Mouse (Mus musculus) kidney, adult 10 weeks (tissue): Measurements from ENCODE around the gene Olfr1381. TPM values are rescaled to one million over a fixed set of nuclear protein-coding genes. Genes with fewer than 3 reads are reported as not detected.

ENCODE experiments used
- polyA plus RNA-seq: library from polyadenylated mRNA; stranded (reverse); fragments of 350-450 nt; fragmentation: Illumina TruSeq; extraction: RNeasy Lipid Tissue Mini Kit (QIAGEN cat#74804); gene quantifications from one replicate; pipeline ENCODE4 v1.2.3, GENCODE M21; 2014; ENCODE audit warnings: low read depth, low replicate concordance

The Olfr1381 gene
- polyA plus RNA-seq: not detected

GRCm38 (mm10) chr11:49543149-49543548 lies at the start of gene Olfr1381:
Gene Olfr1381 (plus strand): TSS chr11:49543449.

DNA sequence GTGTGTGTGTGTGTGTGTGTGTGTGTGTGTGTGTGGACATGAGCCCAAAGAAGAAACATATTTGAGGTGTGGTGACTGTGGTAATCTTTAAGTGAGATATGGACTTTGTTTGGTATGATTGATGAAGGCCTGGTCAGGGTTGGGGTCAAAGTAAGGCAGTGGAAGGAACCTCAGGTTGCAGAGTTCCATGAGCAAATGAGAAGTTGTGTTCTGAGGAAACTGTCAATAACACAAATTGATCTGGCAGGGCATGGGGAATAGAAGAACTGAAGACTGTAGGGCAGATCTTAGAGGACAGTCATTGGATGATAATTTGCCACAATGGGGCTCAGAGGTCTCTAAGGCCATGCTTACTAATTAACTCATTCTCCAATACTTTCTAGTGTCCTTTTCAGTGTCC lies 23.9 kb upstream of the Olfr1381 start, which contains the start of gene Olfr1383:
Olfr1383 (plus strand) TSS at position 301 of the 400 bp plus-strand sequence.

GRCm38 (mm10) chr11:49527947-49528346 lies 15.3 kb upstream of the Olfr1381 start, which contains the start of gene Olfr1382:
Gene Olfr1382 (plus strand): TSS chr11:49528247.

DNA sequence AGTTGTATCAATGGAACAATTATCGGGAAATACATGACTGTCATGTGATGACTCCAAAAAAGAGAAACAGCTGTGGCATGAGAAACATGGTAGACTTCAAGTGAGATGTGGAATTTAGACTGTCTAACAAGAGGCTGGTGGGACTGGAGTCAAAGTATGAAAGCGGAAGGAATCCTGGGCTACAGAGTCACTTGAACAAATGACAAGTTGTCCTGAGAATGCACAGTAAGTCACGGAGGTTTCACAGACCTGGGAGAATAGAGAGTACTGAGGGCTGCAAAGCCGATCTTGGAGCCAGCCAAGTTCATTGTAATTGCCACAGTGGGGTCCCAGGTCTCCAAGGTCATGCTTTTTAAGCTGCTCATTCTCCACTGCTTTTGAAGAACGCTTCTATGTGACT lies 13.3 kb downstream of the Olfr1381 start, which contains the start of gene Olfr1380:
Olfr1380 (plus strand) TSS at position 301 of the 400 bp plus-strand sequence.

Other genes with a start within 250 kb of the Olfr1381 start
- not detected for gene Olfr10, start 238.7 kb upstream of the Olfr1381 start, polyA plus RNA-seq
- gene Olfr1391, start 220.7 kb upstream of the Olfr1381 start, polyA plus RNA-seq: not detected
- not detected for gene Olfr1390, start 208.3 kb upstream of the Olfr1381 start, polyA plus RNA-seq
- not detected for gene Olfr1389, start 120.4 kb upstream of the Olfr1381 start, polyA plus RNA-seq
- gene Olfr1388, start 106.8 kb upstream of the Olfr1381 start, polyA plus RNA-seq: not detected
- gene Olfr1387, start 88.1 kb upstream of the Olfr1381 start, polyA plus RNA-seq: not detected
- not detected for gene Olfr1386, start 78.4 kb upstream of the Olfr1381 start, polyA plus RNA-seq
- not detected for gene Olfr1385, start 54.4 kb upstream of the Olfr1381 start, polyA plus RNA-seq
- not detected for gene Olfr1384, start 36.7 kb upstream of the Olfr1381 start, polyA plus RNA-seq
- gene Olfr1383, start 23.8 kb upstream of the Olfr1381 start, polyA plus RNA-seq: not detected
- not detected for gene Olfr1382, start 15.2 kb upstream of the Olfr1381 start, polyA plus RNA-seq
- not detected for gene Olfr1380, start 13.4 kb downstream of the Olfr1381 start, polyA plus RNA-seq
- 1.3 TPM for gene Flt4, start 65.8 kb downstream of the Olfr1381 start, polyA plus RNA-seq
- not detected for gene Scgb3a1, start 120.2 kb downstream of the Olfr1381 start, polyA plus RNA-seq
- 163 TPM for gene Cnot6, start 169.3 kb downstream of the Olfr1381 start, polyA plus RNA-seq